Mouse (Mus musculus) liver, embryonic 14.5 days (tissue): ENCODE results near the gene Fgf18. TPM values are rescaled to one million over a fixed set of nuclear protein-coding genes. Genes with fewer than 3 reads are reported as not detected.

Source experiments
- ATAC-seq: fragments of 200-750 bp; cut with Nextera tagmentation; 2 replicates; pipeline ENCODE4 v1.8.0; 2017; ENCODE audit warnings: moderate number of reproducible peaks, mild to moderate bottlenecking, moderate library complexity; ENCODE audit not compliant: insufficient read depth
- DNase-seq, 3 experiments: peaks; one replicate each; pipeline ENCODE4 v3.0.0-alpha.2; 2012 to 2013; ENCODE audit warnings: low read depth in 3 of 3, low spot score in 3 of 3
- H3K27ac ChIP-seq: fragments of 300-500 bp; sonication (generic); 2 replicates; pipeline ENCODE4 v1.5.1; 2014; ENCODE audit warnings: moderate library complexity, mild to moderate bottlenecking, control low read depth, inconsistent platforms
- H3K27me3 ChIP-seq: fragments of 300-500 bp; sonication (generic); 2 replicates; pipeline ENCODE4 v1.6.1; 2014; ENCODE audit warnings: mild to moderate bottlenecking, low read length, moderate library complexity; ENCODE audit not compliant: control insufficient read depth, insufficient read depth
- H3K36me3 ChIP-seq: fragments of 300-500 bp; sonication (generic); replicated peaks from 2 replicates; pipeline ENCODE4 v1.6.1; 2014; ENCODE audit warnings: low read depth; ENCODE audit not compliant: control insufficient read depth, insufficient read depth
- H3K4me1 ChIP-seq, 2 experiments: fragments of 200-500 bp in 1 of 2; fragments of 300-500 bp in 1 of 2; sonication (generic) in 1 of 2; replicated peaks; 2 replicates each; pipeline ENCODE4 v1.6.1; 2012 to 2014; ENCODE audit warnings: antibody characterized with exemption in 1 of 2, inconsistent platforms in 1 of 2, low read length in 1 of 2; ENCODE audit not compliant: control insufficient read depth in 2 of 2, insufficient read depth in 2 of 2
- H3K4me2 ChIP-seq: fragments of 300-500 bp; sonication (generic); 2 replicates; pipeline ENCODE4 v1.6.1; 2014; ENCODE audit warnings: low read depth, mild to moderate bottlenecking, control low read depth, moderate library complexity
- H3K4me3 ChIP-seq, 2 experiments: fragments of 200-500 bp in 1 of 2; fragments of 300-500 bp in 1 of 2; sonication (generic) in 1 of 2; 2 replicates each; pipeline ENCODE4 v1.5.1; 2012 to 2014; ENCODE audit warnings: low read depth in 2 of 2, low read length in 2 of 2, mild to moderate bottlenecking in 2 of 2, control low read depth in 1 of 2, inconsistent platforms in 1 of 2, moderate library complexity in 1 of 2; ENCODE audit not compliant: insufficient read depth in 1 of 2
- H3K9ac ChIP-seq: fragments of 300-500 bp; sonication (generic); replicated peaks from 2 replicates; pipeline ENCODE4 v1.6.1; 2014; ENCODE audit warnings: mild to moderate bottlenecking, control low read depth, moderate library complexity
- H3K9me3 ChIP-seq: fragments of 300-500 bp; sonication (generic); 2 replicates; pipeline ENCODE4 v1.6.1; 2016; ENCODE audit warnings: low read length, mixed read lengths; ENCODE audit not compliant: control insufficient read depth
- CTCF ChIP-seq: IDR thresholded peaks from 2 replicates; pipeline ENCODE4 v1.5.1; 2016; ENCODE audit warnings: antibody characterized with exemption, low read depth, control low read depth
- EP300 ChIP-seq: IDR thresholded peaks from 2 replicates; pipeline ENCODE4 v1.6.1; 2016; ENCODE audit warnings: antibody characterized with exemption, low read depth
- WGBS: fragments of 180-500 bp; shearing (Covaris S2); extraction: QIAGEN DNeasy Blood & Tissue Kit; methylation state at CpG from one replicate; pipeline ENCODE4 v1.1.7; 2014; ENCODE audit not compliant: insufficient replicate concordance; 5-methylcytosine and 5-hydroxymethylcytosine counted together
- polyA plus RNA-seq, 2 experiments: library from polyadenylated mRNA; depleted of rRNA in 1 of 2; stranded (reverse) in 1 of 2; unstranded in 1 of 2; fragments of >200 nt; fragmentation: Nextera tagmentation in 1 of 2; extraction: Ambion mirVana in 1 of 2; gene quantifications; 2 replicates each; pipeline versions ENCODE4 v1.2.1 to v1.2.3; 2012 to 2014

The Fgf18 gene
- polyA plus RNA-seq, 2 experiments, result 0.12 to 0.27 TPM

- Histone ChIP-seq H3K27me3 (no peaks in the 10 kb centered on the region), H3K4me1 (no peaks in the 10 kb centered on the region), H3K27ac (no peak overlapping the region), H3K4me2 (no peak overlapping the region), H3K36me3 (no peaks in the 10 kb centered on the region), H3K9me3 (no peaks in the 10 kb centered on the region), H3K4me3 (no peak overlapping the region), H3K9ac (no peak overlapping the region)
- WGBS, result 44% methylated on average over 8 of the region's 8 CpGs
- ATAC-seq (no peak), DNase-seq (no peak)
- TF ChIP-seq CTCF, result no peak
- TF ChIP-seq EP300, result no peak
Observed at GRCm38 (mm10) chr11:33075293-33075692, 71.9 kb downstream of the Fgf18 start.

GRCm38 (mm10) chr11:33074541-33074940 lies 72.7 kb downstream of the Fgf18 start:
- WGBS, result 46% methylated on average over 7 of the region's 7 CpGs
- no peaks in the 10 kb centered on the region for H3K27me3 ChIP-seq
- H3K9me3 ChIP-seq, result no peaks in the 10 kb centered on the region
- ATAC-seq (no peak), DNase-seq (no peak)
- no peak overlapping the region for H3K4me3 ChIP-seq
- no peak overlapping the region for H3K27ac ChIP-seq
- no peak overlapping the region for H3K4me2 ChIP-seq
- H3K36me3 ChIP-seq, result no peaks in the 10 kb centered on the region
- H3K4me1 ChIP-seq, result no peaks in the 10 kb centered on the region
- TF ChIP-seq CTCF (no peak), EP300 (no peak)
- no peak overlapping the region for H3K9ac ChIP-seq

- DNase-seq, result no peak
- H3K9me3 ChIP-seq, result no peaks in the 10 kb centered on the region
- H3K4me2 ChIP-seq, result no peak overlapping the region
- no peak overlapping the region for H3K4me3 ChIP-seq
- no peaks in the 10 kb centered on the region for H3K4me1 ChIP-seq
- H3K9ac ChIP-seq, result no peak overlapping the region
- H3K27me3 ChIP-seq, result no peaks in the 10 kb centered on the region
- TF ChIP-seq EP300 (no peak), CTCF (no peak)
- no peaks in the 10 kb centered on the region for H3K36me3 ChIP-seq
- WGBS, result 69% methylated on average over 5 of the region's 5 CpGs
- no peak overlapping the region for H3K27ac ChIP-seq
- no peak for ATAC-seq
Observed at GRCm38 (mm10) chr11:33071358-33071922, 75.8 kb downstream of the Fgf18 start.

GRCm38 (mm10) chr11:33070520-33070919 lies 76.7 kb downstream of the Fgf18 start:
- 64% methylated on average over 6 of the region's 6 CpGs for WGBS
- no peaks in the 10 kb centered on the region for H3K36me3 ChIP-seq
- no peaks in the 10 kb centered on the region for H3K27me3 ChIP-seq
- TF ChIP-seq EP300 (no peak), CTCF (no peak)
- no peaks in the 10 kb centered on the region for H3K4me1 ChIP-seq
- no peak for ATAC-seq
- H3K9me3 ChIP-seq, result no peaks in the 10 kb centered on the region
- H3K9ac ChIP-seq, result no peak overlapping the region
- H3K4me2 ChIP-seq, result no peak overlapping the region
- DNase-seq, result no peak
- H3K4me3 ChIP-seq, result no peak overlapping the region
- no peak overlapping the region for H3K27ac ChIP-seq

Other genes with a start within 250 kb of the Fgf18 start
- gene Npm1, start 15.8 kb upstream of the Fgf18 start, polyA plus RNA-seq (2012; rRNA removed), result 294 and 703 TPM in 2 replicates
- 654 and 676 TPM in 2 replicates for gene Npm1, start 15.8 kb upstream of the Fgf18 start, polyA plus RNA-seq (2014; fragmentation: Nextera tagmentation; extraction: Ambion mirVana)
- not detected in 2 replicates for gene Tlx3, start 56.2 kb upstream of the Fgf18 start, polyA plus RNA-seq (2012; rRNA removed)
- gene Tlx3, start 56.2 kb upstream of the Fgf18 start, polyA plus RNA-seq (2014; fragmentation: Nextera tagmentation; extraction: Ambion mirVana), result not detected in 2 replicates
- gene Gm12117, start 129.3 kb upstream of the Fgf18 start, polyA plus RNA-seq (2012; rRNA removed), result not detected in 2 replicates
- not detected in 2 replicates for gene Gm12117, start 129.3 kb upstream of the Fgf18 start, polyA plus RNA-seq (2014; fragmentation: Nextera tagmentation; extraction: Ambion mirVana)